Mouse (Mus musculus): Measurements from ENCODE around the gene Draxin. TPM values are rescaled to one million over a fixed set of nuclear protein-coding genes. Genes with fewer than 3 reads are reported as not detected.

Draxin gene
- polyA plus RNA-seq, 1 experiment from 2014 or later: not detected

GRCm38 (mm10) chr4:148085907-148086305 lies 44.6 kb downstream of the Draxin start:
- Histone ChIP-seq H3K36me3 (ENCODE audit: control insufficient read depth, insufficient read depth) (peaks cover 5% of the 10 kb centered on the region; the same call in 1 of the 2 replicates), H3K4me2 (ENCODE audit: low read depth, low read length) (no peak overlapping the region), H3K9me3 (replicated peaks; ENCODE audit: control insufficient read depth, low read length) (no peaks in the 10 kb centered on the region), H3K27me3 (ENCODE audit: control insufficient read depth, insufficient read depth, low read length) (no peaks in the 10 kb centered on the region), H3K9ac (ENCODE audit: low read length) (no peak overlapping the region; the same call in none of the 2 replicates), H3K27ac (ENCODE audit: low read length) (no peak overlapping the region), H3K4me3 (ENCODE audit: low read length) (no peak overlapping the region), H3K4me1 (ENCODE audit: control insufficient read depth, insufficient read depth, low read length) (peaks cover 42% of the 10 kb centered on the region)
- WGBS: 74% methylated on average over 3 of the region's 3 CpGs
- ATAC-seq (replicated peaks; ENCODE audit: extremely low read depth, insufficient read depth, low FRiP score): no peak

- Histone ChIP-seq H3K27ac (ENCODE audit: low read length) (no peak overlapping the region), H3K9me3 (replicated peaks; ENCODE audit: control insufficient read depth, low read length) (no peaks in the 10 kb centered on the region), H3K27me3 (ENCODE audit: control insufficient read depth, insufficient read depth, low read length) (no peaks in the 10 kb centered on the region), H3K36me3 (ENCODE audit: control insufficient read depth, insufficient read depth) (peaks cover 7% of the 10 kb centered on the region; the same call in 1 of the 2 replicates), H3K9ac (ENCODE audit: low read length) (peak overlapping the region; percentile 36), H3K4me1 (ENCODE audit: control insufficient read depth, insufficient read depth, low read length) (peaks cover 42% of the 10 kb centered on the region), H3K4me2 (ENCODE audit: low read depth, low read length) (no peak overlapping the region), H3K4me3 (ENCODE audit: low read length) (no peak overlapping the region)
- no peak for ATAC-seq (replicated peaks; ENCODE audit: extremely low read depth, insufficient read depth, low FRiP score)
- 53% methylated on average over 10 of the region's 10 CpGs for WGBS
Observed at GRCm38 (mm10) chr4:148085131-148085906, 45.2 kb downstream of the Draxin start.

- H3K27me3 ChIP-seq (ENCODE audit: control insufficient read depth, insufficient read depth, low read length): no peaks in the 10 kb centered on the region
- peaks cover 17% of the 10 kb centered on the region; the same call in 1 of the 2 replicates for H3K36me3 ChIP-seq (ENCODE audit: control insufficient read depth, insufficient read depth)
- H3K9ac ChIP-seq (ENCODE audit: low read length): no peak overlapping the region
- no peak overlapping the region for H3K4me3 ChIP-seq (ENCODE audit: low read length)
- H3K4me2 ChIP-seq (ENCODE audit: low read depth, low read length): no peak overlapping the region
- peaks cover 42% of the 10 kb centered on the region for H3K4me1 ChIP-seq (ENCODE audit: control insufficient read depth, insufficient read depth, low read length)
- H3K9me3 ChIP-seq (replicated peaks; ENCODE audit: control insufficient read depth, low read length): no peaks in the 10 kb centered on the region
- peak overlapping the region; percentile 32; the same call in 1 of the 2 replicates for H3K27ac ChIP-seq (ENCODE audit: low read length)
- WGBS: 19% methylated on average over 7 of the region's 8 CpGs
- no peak for ATAC-seq (replicated peaks; ENCODE audit: extremely low read depth, insufficient read depth, low FRiP score)
Observed at GRCm38 (mm10) chr4:148084261-148084714, 46.2 kb downstream of the Draxin start.

GRCm38 (mm10) chr4:148083176-148083899 lies 47.2 kb downstream of the Draxin start:
- no peak for ATAC-seq (replicated peaks; ENCODE audit: extremely low read depth, insufficient read depth, low FRiP score)
- 49% methylated on average over 21 of the region's 21 CpGs for WGBS
- Histone ChIP-seq H3K9ac (ENCODE audit: low read length) (peak overlapping the region; percentile 31; the same call in 1 of the 2 replicates), H3K27ac (ENCODE audit: low read length) (peak overlapping the region; percentile 30; the same call in 1 of the 2 replicates), H3K36me3 (ENCODE audit: control insufficient read depth, insufficient read depth) (peaks cover 19% of the 10 kb centered on the region; the same call in 1 of the 2 replicates), H3K4me3 (ENCODE audit: low read length) (no peak overlapping the region), H3K4me2 (ENCODE audit: low read depth, low read length) (0 out of 2 replicates have a peak overlapping the region, but pooled peaks have one; percentile 6), H3K4me1 (ENCODE audit: control insufficient read depth, insufficient read depth, low read length) (peaks cover 42% of the 10 kb centered on the region), H3K9me3 (replicated peaks; ENCODE audit: control insufficient read depth, low read length) (no peaks in the 10 kb centered on the region), H3K27me3 (ENCODE audit: control insufficient read depth, insufficient read depth, low read length) (no peaks in the 10 kb centered on the region)

- no peak overlapping the region for H3K4me2 ChIP-seq (ENCODE audit: low read depth, low read length)
- WGBS: 45% methylated on average over 12 of the region's 12 CpGs
- no peak overlapping the region for H3K9ac ChIP-seq (ENCODE audit: low read length)
- H3K4me1 ChIP-seq (ENCODE audit: control insufficient read depth, insufficient read depth, low read length): peaks cover 37% of the 10 kb centered on the region
- no peak overlapping the region for H3K4me3 ChIP-seq (ENCODE audit: low read length)
- H3K36me3 ChIP-seq (ENCODE audit: control insufficient read depth, insufficient read depth): peaks cover 19% of the 10 kb centered on the region; the same call in 1 of the 2 replicates
- peak; percentile 11; the same call in 1 of the 2 replicates for ATAC-seq (replicated peaks; ENCODE audit: extremely low read depth, insufficient read depth, low FRiP score)
- H3K9me3 ChIP-seq (replicated peaks; ENCODE audit: control insufficient read depth, low read length): no peaks in the 10 kb centered on the region
- H3K27me3 ChIP-seq (ENCODE audit: control insufficient read depth, insufficient read depth, low read length): no peaks in the 10 kb centered on the region
- H3K27ac ChIP-seq (ENCODE audit: low read length): peak overlapping the region; percentile 30; the same call in 1 of the 2 replicates
Observed at GRCm38 (mm10) chr4:148082257-148083044, 48.0 kb downstream of the Draxin start.

- peaks cover 19% of the 10 kb centered on the region; the same call in 1 of the 2 replicates for H3K36me3 ChIP-seq (ENCODE audit: control insufficient read depth, insufficient read depth)
- WGBS: 94% methylated on average over 10 of the region's 10 CpGs
- peaks cover 27% of the 10 kb centered on the region for H3K4me1 ChIP-seq (ENCODE audit: control insufficient read depth, insufficient read depth, low read length)
- H3K9me3 ChIP-seq (replicated peaks; ENCODE audit: control insufficient read depth, low read length): no peaks in the 10 kb centered on the region
- H3K27ac ChIP-seq (ENCODE audit: low read length): no peak overlapping the region
- H3K4me2 ChIP-seq (ENCODE audit: low read depth, low read length): no peak overlapping the region
- H3K9ac ChIP-seq (ENCODE audit: low read length): no peak overlapping the region
- H3K27me3 ChIP-seq (ENCODE audit: control insufficient read depth, insufficient read depth, low read length): no peaks in the 10 kb centered on the region
- no peak for ATAC-seq (replicated peaks; ENCODE audit: extremely low read depth, insufficient read depth, low FRiP score)
- H3K4me3 ChIP-seq (ENCODE audit: low read length): no peak overlapping the region
Observed at GRCm38 (mm10) chr4:148081201-148081600, 49.3 kb downstream of the Draxin start.

- no peak overlapping the region for H3K9ac ChIP-seq (ENCODE audit: low read length)
- no peaks in the 10 kb centered on the region for H3K9me3 ChIP-seq (replicated peaks; ENCODE audit: control insufficient read depth, low read length)
- H3K4me1 ChIP-seq (ENCODE audit: control insufficient read depth, insufficient read depth, low read length): peaks cover 27% of the 10 kb centered on the region
- H3K4me2 ChIP-seq (ENCODE audit: low read depth, low read length): no peak overlapping the region
- H3K4me3 ChIP-seq (ENCODE audit: low read length): no peak overlapping the region
- ATAC-seq (replicated peaks; ENCODE audit: extremely low read depth, insufficient read depth, low FRiP score): no peak
- 93% methylated on average over 1 of the region's 1 CpGs for WGBS
- no peaks in the 10 kb centered on the region for H3K27me3 ChIP-seq (ENCODE audit: control insufficient read depth, insufficient read depth, low read length)
- H3K36me3 ChIP-seq (ENCODE audit: control insufficient read depth, insufficient read depth): peaks cover 19% of the 10 kb centered on the region; the same call in 1 of the 2 replicates
- H3K27ac ChIP-seq (ENCODE audit: low read length): no peak overlapping the region
Observed at GRCm38 (mm10) chr4:148080597-148080973, 49.9 kb downstream of the Draxin start.

- Histone ChIP-seq H3K27ac (ENCODE audit: low read length) (no peak overlapping the region), H3K4me1 (ENCODE audit: control insufficient read depth, insufficient read depth, low read length) (peaks cover 23% of the 10 kb centered on the region), H3K9me3 (replicated peaks; ENCODE audit: control insufficient read depth, low read length) (no peaks in the 10 kb centered on the region), H3K9ac (ENCODE audit: low read length) (no peak overlapping the region), H3K4me2 (ENCODE audit: low read depth, low read length) (no peak overlapping the region), H3K36me3 (ENCODE audit: control insufficient read depth, insufficient read depth) (peaks cover 19% of the 10 kb centered on the region; the same call in 1 of the 2 replicates), H3K4me3 (ENCODE audit: low read length) (no peak overlapping the region), H3K27me3 (ENCODE audit: control insufficient read depth, insufficient read depth, low read length) (no peaks in the 10 kb centered on the region)
- ATAC-seq (replicated peaks; ENCODE audit: extremely low read depth, insufficient read depth, low FRiP score): no peak
- 85% methylated on average over 8 of the region's 8 CpGs for WGBS
Observed at GRCm38 (mm10) chr4:148079944-148080596, 50.4 kb downstream of the Draxin start.
